Mouse (Mus musculus): ENCODE measurements around the gene Traf7. TPM values are rescaled to one million over a fixed set of nuclear protein-coding genes. Genes with fewer than 3 reads are reported as not detected.
A peak's percentile ranks its signal among the peaks of the same experiment; 100 is the strongest.

Traf7 gene
- total RNA-seq, 1 experiment, result 149 TPM

DNA sequence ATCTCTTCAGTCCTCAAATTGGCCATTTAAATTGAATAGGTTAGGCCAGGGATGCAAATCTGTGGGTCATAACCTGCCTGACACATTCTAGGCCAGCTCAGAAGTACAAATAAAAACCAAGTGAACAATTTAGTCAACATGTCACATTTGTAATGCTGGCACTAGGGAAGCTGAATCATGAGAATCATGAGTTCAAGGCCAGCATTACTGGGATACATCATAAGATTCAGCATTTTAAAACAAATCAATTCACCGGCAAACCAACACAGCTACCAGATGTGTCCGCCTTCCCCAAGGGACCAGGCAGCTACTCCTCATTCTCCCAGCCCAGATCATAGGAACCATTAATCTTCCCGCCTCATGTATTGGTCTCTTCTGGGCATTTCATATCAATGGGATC is 44.2 kb downstream of the Traf7 start:
- no peak for DNase-seq (ENCODE audit: low read depth, low spot score)
- H3K9ac ChIP-seq (ENCODE audit: insufficient read depth, low read depth, low read length, poor library complexity, severe bottlenecking), result no peak overlapping the region
- H3K27ac ChIP-seq (ENCODE audit: insufficient read depth, low read depth, low read length, poor library complexity, severe bottlenecking), result no peak overlapping the region
- H3K36me3 ChIP-seq (ENCODE audit: control insufficient read depth, insufficient read depth, low read length, poor library complexity, severe bottlenecking), result no peaks in the 10 kb centered on the region
- H3K9me3 ChIP-seq (ENCODE audit: control insufficient read depth, insufficient read depth, low read depth, low read length), result no peaks in the 10 kb centered on the region
- H3K4me3 ChIP-seq (ENCODE audit: insufficient read depth in 1 of 2, low read depth in 1 of 2, low read length in 2 of 2, poor library complexity in 1 of 2, severe bottlenecking in 1 of 2), result no peak overlapping the region
- TF ChIP-seq ZNF384 (IDR thresholded peaks at IDR 0.05; ENCODE audit: low read depth, low read length) (no peak), MAFK (IDR thresholded peaks at IDR 0.05; ENCODE audit: insufficient read depth, low read depth, low read length) (no peak), HCFC1 (IDR thresholded peaks at IDR 0.05; ENCODE audit: borderline replicate concordance, insufficient read depth, low read length) (no peak), ZC3H11A (IDR thresholded peaks at IDR 0.05; ENCODE audit: borderline replicate concordance, low read depth, low read length) (no peak), CHD2 (IDR thresholded peaks at IDR 0.05; ENCODE audit: low read depth, low read length) (no peak)
- H3K4me1 ChIP-seq (ENCODE audit: control insufficient read depth in 2 of 2, insufficient read depth in 2 of 2, low read length in 2 of 2, poor library complexity in 1 of 2), result peaks cover 4 to 11% of the 10 kb centered on the region in 2 experiments; a peak in 2 of 4 replicates
- in situ Hi-C loops (cut with MboI; ENCODE audit: low sequenced_read_pairs in 2 of 2, unreplicated experiment in 2 of 2), result no loop called here

DNA sequence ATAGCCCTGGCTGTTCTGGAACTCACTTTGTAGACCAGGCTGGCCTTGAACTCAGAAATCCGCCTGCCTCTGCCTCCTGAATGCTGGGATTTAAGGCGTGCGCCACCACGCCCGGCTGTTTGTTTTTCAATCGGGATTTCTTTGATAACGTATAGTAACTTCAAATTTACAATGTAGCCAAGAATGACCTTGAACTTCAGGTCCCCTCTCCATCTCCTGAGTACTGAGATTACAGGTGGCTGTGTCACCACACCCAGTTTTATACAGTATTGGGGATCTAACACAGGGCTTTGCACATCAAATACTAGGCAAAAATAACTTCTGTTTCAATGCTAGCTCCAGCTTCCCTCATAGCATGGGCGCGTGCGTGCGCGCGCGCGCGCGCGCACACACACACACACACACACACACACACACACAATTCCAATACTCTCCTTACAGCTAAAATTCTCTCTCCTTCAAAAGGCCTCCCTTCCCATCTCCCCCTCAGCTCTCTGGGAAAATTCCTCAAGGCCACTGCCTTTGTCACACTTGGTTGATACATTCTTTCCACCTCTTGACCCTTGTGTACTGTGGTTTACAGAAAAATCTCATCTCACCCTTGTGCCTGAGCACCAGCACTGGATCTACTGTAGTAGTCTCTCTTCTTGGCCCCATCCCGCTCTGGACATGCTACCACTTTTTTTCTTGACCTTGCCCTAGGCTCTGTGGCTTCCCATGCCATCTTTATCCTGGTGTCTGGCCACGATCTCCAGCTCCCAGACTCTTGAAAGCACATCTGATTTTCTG is 46.5 kb downstream of the Traf7 start:
- Histone ChIP-seq H3K9ac (ENCODE audit: insufficient read depth, low read depth, low read length, poor library complexity, severe bottlenecking) (no peak overlapping the region), H3K4me3 (ENCODE audit: insufficient read depth in 1 of 2, low read depth in 1 of 2, low read length in 2 of 2, poor library complexity in 1 of 2, severe bottlenecking in 1 of 2) (no peak overlapping the region), H3K4me1 (ENCODE audit: control insufficient read depth in 2 of 2, insufficient read depth in 2 of 2, low read length in 2 of 2, poor library complexity in 1 of 2) (peaks cover 2 to 13% of the 10 kb centered on the region in 2 experiments; a peak in 2 of 4 replicates), H3K9me3 (ENCODE audit: control insufficient read depth, insufficient read depth, low read depth, low read length) (no peaks in the 10 kb centered on the region), H3K36me3 (ENCODE audit: control insufficient read depth, insufficient read depth, low read length, poor library complexity, severe bottlenecking) (peaks cover 8% of the 10 kb centered on the region; the same call in 1 of the 2 replicates), H3K27ac (ENCODE audit: insufficient read depth, low read depth, low read length, poor library complexity, severe bottlenecking) (no peak overlapping the region; the same call in 1 of the 2 replicates)
- TF ChIP-seq CHD2 (IDR thresholded peaks at IDR 0.05; ENCODE audit: low read depth, low read length) (no peak), HCFC1 (IDR thresholded peaks at IDR 0.05; ENCODE audit: borderline replicate concordance, insufficient read depth, low read length) (no peak), MAFK (IDR thresholded peaks at IDR 0.05; ENCODE audit: insufficient read depth, low read depth, low read length) (no peak), ZC3H11A (IDR thresholded peaks at IDR 0.05; ENCODE audit: borderline replicate concordance, low read depth, low read length) (no peak), ZNF384 (IDR thresholded peaks at IDR 0.05; ENCODE audit: low read depth, low read length) (no peak)
- in situ Hi-C loops (cut with MboI; ENCODE audit: low sequenced_read_pairs in 2 of 2, unreplicated experiment in 2 of 2), result no loop called here
- no peak for DNase-seq (ENCODE audit: low read depth, low spot score)

DNA sequence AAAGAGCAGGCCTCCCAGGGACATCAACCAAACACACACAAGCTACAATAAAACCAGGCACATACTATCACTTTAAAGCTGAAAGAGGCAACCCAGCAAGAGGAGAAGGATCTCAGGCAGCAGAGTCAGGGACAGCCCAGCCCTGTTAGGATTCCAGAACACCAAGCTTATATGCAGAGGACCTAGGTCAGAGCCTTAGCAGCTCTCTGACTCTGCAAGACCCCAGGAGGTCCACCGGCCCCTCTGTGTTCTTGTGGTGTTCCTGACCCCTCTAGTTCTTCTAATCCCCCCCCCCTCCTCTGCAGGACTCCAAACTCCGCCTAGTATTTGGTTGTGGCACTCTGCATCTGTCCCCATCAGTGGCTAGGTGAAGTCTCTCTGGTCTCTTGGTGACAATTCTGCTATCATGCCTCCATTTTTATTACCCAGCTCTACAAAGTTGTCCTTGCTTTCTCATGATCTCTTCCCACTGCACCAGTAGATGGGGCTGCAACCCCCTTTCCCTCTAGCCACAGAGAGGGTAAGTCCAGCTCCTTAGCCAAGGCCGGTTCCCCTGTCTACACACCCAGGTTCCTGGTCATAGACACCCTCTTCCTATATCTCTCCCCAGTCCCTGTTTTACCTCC is 47.4 kb downstream of the Traf7 start:
- peaks cover 16% of the 10 kb centered on the region; the same call in 1 of the 2 replicates for H3K36me3 ChIP-seq (ENCODE audit: control insufficient read depth, insufficient read depth, low read length, poor library complexity, severe bottlenecking)
- H3K9me3 ChIP-seq (ENCODE audit: control insufficient read depth, insufficient read depth, low read depth, low read length), result no peaks in the 10 kb centered on the region
- no peak overlapping the region for H3K9ac ChIP-seq (ENCODE audit: insufficient read depth, low read depth, low read length, poor library complexity, severe bottlenecking)
- no peak overlapping the region for H3K27ac ChIP-seq (ENCODE audit: insufficient read depth, low read depth, low read length, poor library complexity, severe bottlenecking)
- TF ChIP-seq CHD2 (IDR thresholded peaks at IDR 0.05; ENCODE audit: low read depth, low read length) (no peak), ZNF384 (IDR thresholded peaks at IDR 0.05; ENCODE audit: low read depth, low read length) (no peak), HCFC1 (IDR thresholded peaks at IDR 0.05; ENCODE audit: borderline replicate concordance, insufficient read depth, low read length) (no peak), ZC3H11A (IDR thresholded peaks at IDR 0.05; ENCODE audit: borderline replicate concordance, low read depth, low read length) (no peak), MAFK (IDR thresholded peaks at IDR 0.05; ENCODE audit: insufficient read depth, low read depth, low read length) (no peak)
- peaks cover 2 to 10% of the 10 kb centered on the region in 2 experiments; a peak in 2 of 4 replicates for H3K4me1 ChIP-seq (ENCODE audit: control insufficient read depth in 2 of 2, insufficient read depth in 2 of 2, low read length in 2 of 2, poor library complexity in 1 of 2)
- no peak overlapping the region for H3K4me3 ChIP-seq (ENCODE audit: insufficient read depth in 1 of 2, low read depth in 1 of 2, low read length in 2 of 2, poor library complexity in 1 of 2, severe bottlenecking in 1 of 2)
- DNase-seq (ENCODE audit: low read depth, low spot score), result no peak
- in situ Hi-C loops (cut with MboI; ENCODE audit: low sequenced_read_pairs in 2 of 2, unreplicated experiment in 2 of 2), result no loop called here

DNA sequence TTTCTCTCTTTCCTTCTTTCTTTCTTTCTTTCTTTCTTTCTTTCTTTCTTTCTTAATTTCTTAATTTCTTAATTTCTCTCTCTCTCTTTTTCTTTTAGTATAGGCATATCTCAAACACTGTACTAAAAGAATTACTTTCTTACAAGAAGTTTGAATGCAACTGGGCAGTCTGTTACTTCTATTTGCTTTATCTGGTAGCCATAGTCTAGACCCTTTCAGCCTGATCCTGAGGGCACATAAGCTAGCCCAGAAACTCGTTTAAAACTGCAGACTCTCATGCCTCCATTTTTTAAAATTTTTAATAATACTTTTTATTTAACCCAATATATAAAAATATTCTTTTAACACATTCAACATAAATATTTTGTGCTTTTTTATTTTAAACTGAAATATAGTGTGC is 48.3 kb downstream of the Traf7 start:
- Histone ChIP-seq H3K36me3 (ENCODE audit: control insufficient read depth, insufficient read depth, low read length, poor library complexity, severe bottlenecking) (peaks cover 21% of the 10 kb centered on the region; the same call in 1 of the 2 replicates), H3K4me1 (ENCODE audit: control insufficient read depth in 2 of 2, insufficient read depth in 2 of 2, low read length in 2 of 2, poor library complexity in 1 of 2) (peaks cover 0 to 7% of the 10 kb centered on the region in 2 experiments; a peak in 2 of 4 replicates), H3K9me3 (ENCODE audit: control insufficient read depth, insufficient read depth, low read depth, low read length) (no peaks in the 10 kb centered on the region), H3K27ac (ENCODE audit: insufficient read depth, low read depth, low read length, poor library complexity, severe bottlenecking) (no peak overlapping the region), H3K9ac (ENCODE audit: insufficient read depth, low read depth, low read length, poor library complexity, severe bottlenecking) (no peak overlapping the region), H3K4me3 (ENCODE audit: insufficient read depth in 1 of 2, low read depth in 1 of 2, low read length in 2 of 2, poor library complexity in 1 of 2, severe bottlenecking in 1 of 2) (peak overlapping the region in 1 of 2 experiments; percentile 91; a peak in 2 of 4 replicates)
- in situ Hi-C loops (cut with MboI; ENCODE audit: low sequenced_read_pairs in 2 of 2, unreplicated experiment in 2 of 2), result no loop called here
- TF ChIP-seq ZC3H11A (IDR thresholded peaks at IDR 0.05; ENCODE audit: borderline replicate concordance, low read depth, low read length) (no peak), CHD2 (IDR thresholded peaks at IDR 0.05; ENCODE audit: low read depth, low read length) (no peak), MAFK (IDR thresholded peaks at IDR 0.05; ENCODE audit: insufficient read depth, low read depth, low read length) (no peak), ZNF384 (IDR thresholded peaks at IDR 0.05; ENCODE audit: low read depth, low read length) (no peak), HCFC1 (IDR thresholded peaks at IDR 0.05; ENCODE audit: borderline replicate concordance, insufficient read depth, low read length) (no peak)
- no peak for DNase-seq (ENCODE audit: low read depth, low spot score)
